Mouse (Mus musculus) layer of hippocampus, adult 18-20 months (tissue): ENCODE measurements around the gene Fam83g. TPM values are rescaled to one million over a fixed set of nuclear protein-coding genes. Genes with fewer than 3 reads are reported as not detected.
A peak's percentile ranks its signal among the peaks of the same experiment; 100 is the strongest.

Experiments used
- DNase-seq, 2 experiments: peaks; one replicate each; pipeline ENCODE4 v3.0.0; 2022; ENCODE audit warnings: low spot score in 2 of 2
- total RNA-seq, 2 experiments: library from RNA; stranded (reverse); gene quantifications; 2 replicates each; pipeline ENCODE4 v1.2.3; 2021

Fam83g gene
- total RNA-seq, 2 experiments from 2014 or later = 0.07 TPM; not detected in 1

DNA sequence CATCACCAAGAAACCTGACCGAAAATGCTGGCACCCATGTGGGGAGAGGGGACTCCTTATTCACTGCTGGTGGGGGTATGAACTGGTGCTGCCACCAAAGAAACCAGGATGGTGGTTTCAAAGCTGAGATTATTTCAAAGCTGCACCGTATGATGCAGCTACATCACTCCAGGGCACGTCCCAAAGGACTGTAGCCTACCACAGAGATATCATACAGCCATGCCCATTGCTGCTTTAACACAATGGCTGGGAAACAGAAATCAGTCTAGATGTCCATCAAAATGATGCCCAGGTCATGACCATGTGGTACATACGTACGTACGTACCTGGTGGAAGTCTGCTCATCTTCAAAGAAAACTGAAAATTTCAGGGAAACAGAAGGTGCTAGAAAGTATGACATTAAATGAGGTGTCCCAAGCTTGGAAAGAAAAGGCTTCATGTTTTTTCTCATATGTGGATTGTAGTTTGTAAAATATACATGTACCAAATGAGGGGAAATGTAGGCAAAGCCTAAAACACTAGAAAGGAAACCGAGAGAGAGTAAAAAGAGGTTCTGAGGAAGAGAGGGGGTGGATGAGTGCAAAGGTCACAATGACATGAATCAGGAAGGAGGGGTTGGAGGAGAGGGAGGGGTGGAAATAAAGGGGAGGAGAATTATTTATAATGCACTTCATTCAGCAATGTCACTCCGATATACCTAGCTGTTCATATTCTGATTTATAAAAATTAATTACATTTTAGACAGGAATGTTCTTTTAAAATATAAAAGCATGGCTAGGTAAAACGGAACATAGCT lies 33.2 kb upstream of the Fam83g start:
- DNase-seq = no peak

- DNase-seq = no peak
Measured at GRCm38 (mm10) chr11:61652216-61652615, 31.7 kb upstream of the Fam83g start.

GRCm38 (mm10) chr11:61652686-61653447 lies 31.0 kb upstream of the Fam83g start, which contains the start of gene Grap:
Grap (plus strand) TSS chr11:61653265.
- no peak for DNase-seq

- no peak for DNase-seq
Measured at GRCm38 (mm10) chr11:61653568-61653967, 30.3 kb upstream of the Fam83g start.

GRCm38 (mm10) chr11:61654786-61655311 lies 29.0 kb upstream of the Fam83g start:
- no peak for DNase-seq

DNA sequence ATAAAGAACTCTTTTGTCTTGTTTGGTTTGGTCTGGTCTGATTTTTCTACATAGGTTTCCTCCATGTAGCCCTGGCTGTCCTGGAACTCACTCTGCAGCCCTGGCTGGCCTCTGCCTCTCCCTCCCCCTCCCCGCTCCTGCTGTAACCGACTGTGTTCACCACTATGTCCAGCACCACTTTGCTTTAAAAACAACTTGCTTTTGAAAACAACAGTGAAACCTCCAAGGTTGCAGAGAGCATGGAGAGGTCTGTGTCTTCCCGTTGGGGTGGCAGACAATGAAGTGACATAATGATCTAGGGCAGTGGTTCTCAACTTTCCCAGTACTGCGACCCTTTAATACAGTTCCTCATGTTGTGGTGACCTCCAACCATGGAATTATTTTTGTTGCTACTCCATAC lies 28.2 kb upstream of the Fam83g start:
- DNase-seq = no peak

DNA sequence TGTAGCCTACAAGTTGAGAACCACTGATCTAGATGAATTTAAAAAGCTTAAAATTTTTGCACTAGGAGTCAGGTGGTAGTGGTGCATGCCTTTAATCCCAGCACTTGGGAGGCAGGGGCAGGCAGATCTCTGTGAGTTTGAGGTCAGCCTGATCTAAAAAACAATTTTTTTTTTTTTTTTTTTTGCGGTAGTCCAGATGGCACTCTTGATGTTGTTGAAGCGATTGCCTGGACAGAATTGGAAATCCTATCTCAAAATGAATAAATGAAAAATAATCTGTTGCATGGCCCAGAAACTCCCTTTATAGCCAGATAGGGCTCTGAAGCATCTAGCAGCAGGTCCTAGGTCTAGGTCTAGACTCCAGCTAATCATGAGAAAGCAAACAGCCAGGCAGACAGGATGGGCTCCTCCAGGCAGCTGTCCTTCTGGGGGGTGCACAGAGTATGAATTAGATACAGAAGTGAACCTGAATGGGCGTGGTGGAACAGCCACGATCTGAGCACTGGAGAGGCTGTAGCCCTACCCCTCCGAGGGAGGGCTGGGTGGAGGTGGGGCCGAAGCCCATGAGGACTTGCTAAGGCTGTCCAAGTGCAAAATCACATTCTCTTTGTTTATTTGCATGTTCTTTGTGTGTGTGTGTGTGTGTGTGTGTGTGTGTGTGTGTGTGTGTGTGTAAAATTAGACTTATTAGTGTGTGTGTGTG lies 27.6 kb upstream of the Fam83g start:
- DNase-seq = no peak

DNA sequence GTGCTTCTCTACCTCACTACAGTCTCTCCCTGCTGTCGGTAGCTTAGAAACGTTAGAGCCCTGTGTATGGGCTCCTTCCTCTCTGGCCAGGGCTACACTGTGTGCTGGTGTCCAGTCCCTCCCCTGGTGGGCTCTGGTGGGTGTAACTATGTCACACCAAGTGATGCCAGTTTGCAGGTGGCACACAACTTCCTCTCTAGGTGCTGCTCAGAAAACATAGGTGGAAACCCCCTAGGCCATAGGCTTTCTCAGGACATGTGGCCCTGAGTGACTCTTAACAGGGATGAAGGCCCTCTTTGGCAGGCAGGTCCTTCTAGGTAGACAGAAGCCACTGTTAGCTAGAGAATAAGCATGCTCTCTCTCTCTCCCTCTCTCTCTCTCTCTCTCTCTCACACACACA lies 26.5 kb upstream of the Fam83g start:
- DNase-seq = no peak

- DNase-seq = no peak
Measured at GRCm38 (mm10) chr11:61658360-61658922, 25.4 kb upstream of the Fam83g start.

DNA sequence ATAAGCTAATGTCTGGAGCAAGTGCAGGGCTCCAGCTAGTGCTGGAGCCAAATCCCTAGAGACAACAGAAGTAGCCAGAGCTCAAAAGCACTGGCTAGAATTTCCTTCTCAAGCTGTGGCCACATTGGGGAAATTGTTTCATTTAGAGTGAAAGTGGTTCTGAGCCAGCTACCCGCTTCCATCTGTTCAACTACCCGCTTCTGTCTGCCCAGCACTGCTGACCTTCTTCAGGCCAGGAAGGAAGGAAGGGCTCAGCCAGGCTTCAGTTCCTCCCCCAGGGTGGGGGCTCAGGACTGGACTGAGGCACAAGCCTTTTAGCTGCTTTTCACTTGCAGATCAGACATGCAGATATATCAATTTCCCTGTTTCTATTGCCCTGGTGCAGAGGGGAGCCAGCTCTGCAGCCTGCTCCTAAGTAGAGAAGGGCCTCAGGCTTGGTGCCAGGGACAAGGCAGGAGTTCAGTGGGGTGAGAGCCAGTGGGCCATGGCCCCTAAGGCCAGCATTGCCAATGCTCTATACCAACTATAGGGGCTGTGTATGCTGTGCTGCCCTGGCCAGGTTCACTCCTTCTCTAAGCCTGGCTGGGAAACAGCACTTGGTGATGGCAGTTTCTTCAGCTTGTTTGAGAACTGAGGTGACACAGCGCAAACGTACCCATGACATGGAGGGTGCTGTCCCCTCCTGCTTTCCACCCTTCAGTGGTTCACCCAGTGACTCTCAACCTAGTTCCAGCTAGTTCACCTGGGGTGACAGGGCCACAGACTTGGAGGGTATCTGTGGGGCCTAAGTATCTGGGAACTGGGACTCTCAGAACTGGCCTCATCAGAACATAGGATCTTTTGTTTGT lies 24.7 kb upstream of the Fam83g start:
- DNase-seq = peak in 1 of 2 experiments; percentile 26

DNA sequence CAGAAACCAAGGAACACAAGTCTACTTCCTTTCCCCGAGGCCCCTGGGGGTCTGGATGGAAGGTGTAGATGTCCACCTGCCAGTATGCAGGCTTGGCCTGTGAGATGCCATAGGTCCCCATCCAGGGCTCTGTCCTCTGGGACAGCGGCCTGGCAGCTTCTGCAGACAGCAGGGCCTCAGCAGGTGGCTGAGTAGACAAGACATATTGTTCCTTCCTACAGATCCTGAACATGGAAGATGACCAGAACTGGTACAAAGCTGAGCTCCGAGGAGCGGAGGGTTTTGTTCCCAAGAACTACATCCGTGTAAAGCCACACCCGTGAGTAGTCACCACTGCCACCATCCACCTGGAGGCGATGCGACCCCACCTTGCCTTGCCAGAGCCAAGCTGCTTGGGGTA lies 23.9 kb upstream of the Fam83g start:
- DNase-seq = no peak

DNA sequence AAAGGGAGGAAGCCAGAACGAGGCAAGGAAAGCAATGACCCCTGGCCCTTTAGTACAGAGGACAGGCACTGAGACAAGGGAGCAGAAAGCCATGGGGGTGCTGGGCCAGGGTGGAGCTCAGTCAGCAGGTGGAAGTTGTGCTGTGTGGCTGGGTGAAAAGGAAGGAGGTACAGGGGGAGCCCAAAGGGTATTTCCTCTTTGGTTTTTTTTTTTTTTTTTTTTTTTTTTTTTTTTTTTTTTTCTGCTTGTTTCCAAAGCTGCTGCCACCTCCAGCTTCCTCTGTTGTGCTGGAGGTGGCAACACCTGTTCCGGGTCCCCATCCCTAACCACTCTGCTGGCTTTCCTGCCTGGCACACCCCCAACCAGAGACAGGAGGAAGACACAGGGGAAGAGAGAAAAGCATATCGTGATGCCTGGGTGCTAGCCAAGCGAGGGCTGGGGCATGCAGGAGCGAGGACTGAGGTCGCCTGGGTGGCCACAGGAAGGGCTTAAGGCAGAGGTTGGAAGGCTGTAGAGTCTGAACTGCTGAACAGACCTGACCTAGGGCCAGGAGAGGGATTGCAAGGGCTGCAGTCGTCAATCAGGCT lies 23.0 kb upstream of the Fam83g start:
- DNase-seq = no peak

GRCm38 (mm10) chr11:61662189-61662588 lies 21.7 kb upstream of the Fam83g start:
- DNase-seq = no peak

DNA sequence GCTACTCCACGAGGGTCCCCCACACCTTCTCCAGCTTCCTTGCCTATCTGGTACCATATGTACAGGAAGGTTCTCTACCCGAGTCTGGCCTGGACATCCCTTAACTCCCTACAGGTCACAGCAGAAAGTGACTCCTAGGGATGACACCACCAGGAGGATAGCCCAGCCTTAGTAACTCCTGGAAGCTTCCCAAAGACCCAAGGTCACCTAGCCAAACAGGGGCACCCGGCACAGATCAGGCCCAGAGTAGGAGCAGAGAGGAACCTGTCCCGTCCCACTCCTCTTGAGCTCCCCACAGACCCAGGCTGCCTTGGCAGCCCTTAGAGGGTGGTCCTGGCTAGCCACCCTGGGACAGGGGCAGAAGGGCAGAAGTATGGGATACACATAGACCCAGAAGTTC lies 18.5 kb upstream of the Fam83g start:
- no peak for DNase-seq

GRCm38 (mm10) chr11:61665991-61666799 lies 17.7 kb upstream of the Fam83g start:
- DNase-seq = peak in 1 of 2 experiments; percentile 48

GRCm38 (mm10) chr11:61667248-61667647 lies 16.6 kb upstream of the Fam83g start:
- no peak for DNase-seq

- DNase-seq = no peak
Measured at GRCm38 (mm10) chr11:61667782-61668181, 16.1 kb upstream of the Fam83g start.

- no peak for DNase-seq
Measured at GRCm38 (mm10) chr11:61669492-61670490, 14.1 kb upstream of the Fam83g start.
